Mouse (Mus musculus): ENCODE measurements around the gene Pex1.

DNA sequence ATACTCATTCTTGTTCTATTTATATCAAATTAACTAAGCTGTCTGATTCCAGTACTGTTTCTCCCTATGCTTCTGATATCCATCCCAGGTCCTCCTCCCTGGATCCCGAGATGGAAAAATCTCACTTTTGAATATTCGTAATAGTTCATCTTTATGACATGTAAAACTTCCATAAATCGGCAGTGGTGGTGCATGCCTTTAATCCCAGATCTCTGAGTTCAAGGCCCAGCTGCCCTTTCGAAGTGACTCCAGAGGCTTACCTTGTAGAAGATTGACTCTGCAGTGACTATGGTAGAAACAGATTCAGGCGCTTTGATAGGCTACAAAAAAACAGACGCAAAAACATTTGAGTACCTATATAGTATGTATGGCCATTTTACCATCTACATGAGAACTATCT is 48.8 kb downstream of the Pex1 start:
- TF ChIP-seq GATA1 (IDR thresholded peaks at IDR 0.05; ENCODE audit: low read length) (no peak), TAL1 (IDR thresholded peaks at IDR 0.05; ENCODE audit: low read length) (no peak)
